Mouse (Mus musculus): ENCODE measurements around the gene Crygc.
"Not testable (repeated sequence)": the region's sequence is repeated elsewhere in the genome, so short reads cannot be mapped to it uniquely, and the experiment has no call there.

The Crygc gene

GRCm38 (mm10) chr1:65052140-65052539 is 21.3 kb downstream of the Crygc start:
- no peak for DNase-seq (ENCODE audit: low spot score in 2 of 2)

GRCm38 (mm10) chr1:65051696-65052095 is 21.8 kb downstream of the Crygc start:
- no peak for DNase-seq (ENCODE audit: low spot score in 2 of 2)

GRCm38 (mm10) chr1:65050952-65051351 is 22.5 kb downstream of the Crygc start, which contains the start of gene Cryge:
Gene Cryge (minus strand): TSS chr1:65051149.
- DNase-seq (ENCODE audit: low spot score in 2 of 2) = not testable (repeated sequence)

- DNase-seq (ENCODE audit: low spot score in 2 of 2) = no peak
Measured at GRCm38 (mm10) chr1:65048781-65049180, 24.7 kb downstream of the Crygc start.

GRCm38 (mm10) chr1:65046401-65047109 is 26.9 kb downstream of the Crygc start:
- no peak for DNase-seq (ENCODE audit: low spot score in 2 of 2)

- no peak for DNase-seq (ENCODE audit: low spot score in 2 of 2)
Measured at GRCm38 (mm10) chr1:65043433-65043832, 30.1 kb downstream of the Crygc start.

GRCm38 (mm10) chr1:65041837-65042236 is 31.7 kb downstream of the Crygc start:
- DNase-seq (ENCODE audit: low spot score in 2 of 2) = no peak

GRCm38 (mm10) chr1:65040806-65041205 is 32.7 kb downstream of the Crygc start:
- no peak for DNase-seq (ENCODE audit: low spot score in 2 of 2)

GRCm38 (mm10) chr1:65039679-65040078 is 33.8 kb downstream of the Crygc start:
- DNase-seq (ENCODE audit: low spot score in 2 of 2) = no peak

- DNase-seq (ENCODE audit: low spot score in 2 of 2) = no peak
Measured at GRCm38 (mm10) chr1:65037542-65037941, 35.9 kb downstream of the Crygc start.

- DNase-seq (ENCODE audit: low spot score in 2 of 2) = no peak
Measured at GRCm38 (mm10) chr1:65035513-65035912, 38.0 kb downstream of the Crygc start.

GRCm38 (mm10) chr1:65032641-65033040 is 40.8 kb downstream of the Crygc start, which contains the start of gene Akr1cl:
Gene Akr1cl (minus strand): TSS chr1:65032759.
- no peak for DNase-seq (ENCODE audit: low spot score in 2 of 2)

GRCm38 (mm10) chr1:65028206-65028605 is 45.3 kb downstream of the Crygc start:
- no peak for DNase-seq (ENCODE audit: low spot score in 2 of 2)

Measured in urinary bladder, adult 18-20 months (tissue).